Mouse (Mus musculus) testis, postnatal 14 days (tissue): ENCODE results near the gene Acvr1b.
A peak's percentile ranks its signal among the peaks of the same experiment; 100 is the strongest.

ENCODE experiments used
- DNase-seq: peaks from one replicate; pipeline ENCODE4 v3.0.0; 2021; ENCODE audit warnings: low spot score

Acvr1b gene

GRCm38 (mm10) chr15:101146100-101146965 is 27.5 kb upstream of the Acvr1b start:
- no peak for DNase-seq

DNA sequence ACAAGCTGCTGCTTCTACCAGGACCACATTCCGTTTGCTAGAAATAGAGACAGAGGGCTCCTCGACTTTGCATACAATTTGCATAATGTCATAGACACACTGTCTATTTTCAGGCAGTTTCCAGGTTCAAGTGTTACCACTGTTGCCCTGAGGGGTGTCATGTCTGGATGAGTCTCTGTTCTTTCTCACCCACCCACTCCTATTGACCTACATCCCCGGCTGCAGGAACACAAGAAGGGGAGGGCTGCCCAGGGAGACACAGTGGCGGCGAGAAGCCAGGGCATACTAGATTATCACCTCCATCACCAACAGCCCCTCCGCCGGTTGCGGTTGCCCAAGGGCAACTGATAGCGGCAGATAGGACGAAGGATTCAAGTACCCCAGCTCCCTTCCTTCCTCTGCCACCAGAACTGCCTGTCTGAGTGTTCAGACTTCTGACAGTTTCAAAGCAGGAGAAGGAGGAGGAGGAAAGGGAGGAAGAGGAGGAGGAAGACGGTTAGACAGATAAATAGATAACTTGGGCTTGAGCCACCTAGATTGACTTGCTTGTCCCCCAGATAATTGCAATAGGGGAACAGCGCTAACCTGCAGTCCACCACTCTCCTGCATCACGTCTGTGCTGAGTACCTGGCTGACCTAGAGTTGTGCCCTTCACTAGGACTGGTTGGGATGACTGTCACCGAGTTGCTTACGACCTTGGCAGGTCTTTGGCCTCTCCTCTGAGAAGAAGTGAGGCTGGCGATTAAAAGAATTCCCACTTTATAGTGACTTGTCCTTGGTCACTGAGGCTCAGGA is 26.6 kb upstream of the Acvr1b start:
- DNase-seq: no peak

DNA sequence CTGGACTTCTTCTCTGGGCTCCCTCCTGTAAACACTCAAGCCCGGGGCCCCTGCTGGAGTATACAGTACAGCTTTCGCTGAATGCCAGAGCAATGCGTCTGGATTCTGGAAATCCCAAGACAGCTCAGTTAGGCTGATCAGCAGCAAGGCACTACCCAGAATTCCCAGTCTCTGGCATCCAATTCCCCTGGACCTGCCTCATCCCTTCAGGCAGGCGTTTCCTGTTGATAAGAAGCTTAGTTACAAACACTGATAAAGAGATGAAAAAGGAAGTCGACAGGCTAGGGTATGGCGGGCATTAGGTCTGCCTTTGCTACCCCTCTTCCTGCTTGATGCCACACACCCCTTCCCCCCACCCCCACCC is 26.0 kb upstream of the Acvr1b start:
- DNase-seq: no peak

GRCm38 (mm10) chr15:101148604-101149003 is 25.3 kb upstream of the Acvr1b start:
- no peak for DNase-seq

DNA sequence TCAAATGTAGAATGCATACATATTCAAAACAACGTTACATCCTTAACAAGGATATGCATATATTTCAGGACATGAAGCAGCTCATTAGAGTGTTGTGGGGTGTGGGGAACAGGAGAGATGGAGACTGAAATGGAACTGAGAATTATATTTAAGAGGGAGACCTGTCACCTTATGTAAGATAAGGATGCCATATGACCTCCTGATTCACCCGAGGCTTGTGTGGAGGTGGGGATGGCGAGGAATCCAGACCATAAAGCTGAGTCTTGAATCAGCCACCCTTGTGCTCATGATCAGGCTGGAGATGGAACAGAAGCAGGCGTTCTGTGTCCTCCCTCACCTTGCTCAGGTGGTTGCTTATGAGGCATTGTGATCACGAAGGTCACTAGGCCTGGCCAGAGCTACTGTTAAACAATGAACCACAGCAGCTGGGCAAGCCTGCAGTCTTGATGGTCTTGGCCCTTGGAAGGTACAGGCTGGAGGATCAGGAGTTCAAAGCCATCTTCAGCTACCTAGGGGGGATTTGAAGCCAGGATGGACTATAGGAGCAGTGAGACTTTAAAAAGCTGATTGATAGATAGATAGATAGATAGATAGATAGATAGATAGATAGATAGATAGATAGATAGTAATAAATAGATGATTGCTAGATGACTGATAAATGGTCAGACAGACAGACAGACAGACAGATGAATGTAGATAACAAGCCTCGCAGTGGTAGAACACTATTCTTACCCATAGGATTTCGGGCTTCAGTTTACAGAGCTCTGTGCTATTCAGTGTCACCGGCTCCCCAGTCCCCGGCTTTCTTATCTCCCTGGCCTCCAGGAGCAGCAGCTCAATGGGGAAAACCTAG is 22.2 kb upstream of the Acvr1b start:
- DNase-seq: no peak

GRCm38 (mm10) chr15:101154700-101155616 is 18.9 kb upstream of the Acvr1b start:
- DNase-seq: no peak

GRCm38 (mm10) chr15:101160128-101160527 is 13.7 kb upstream of the Acvr1b start:
- no peak for DNase-seq

GRCm38 (mm10) chr15:101160591-101160990 is 13.3 kb upstream of the Acvr1b start:
- DNase-seq: no peak

DNA sequence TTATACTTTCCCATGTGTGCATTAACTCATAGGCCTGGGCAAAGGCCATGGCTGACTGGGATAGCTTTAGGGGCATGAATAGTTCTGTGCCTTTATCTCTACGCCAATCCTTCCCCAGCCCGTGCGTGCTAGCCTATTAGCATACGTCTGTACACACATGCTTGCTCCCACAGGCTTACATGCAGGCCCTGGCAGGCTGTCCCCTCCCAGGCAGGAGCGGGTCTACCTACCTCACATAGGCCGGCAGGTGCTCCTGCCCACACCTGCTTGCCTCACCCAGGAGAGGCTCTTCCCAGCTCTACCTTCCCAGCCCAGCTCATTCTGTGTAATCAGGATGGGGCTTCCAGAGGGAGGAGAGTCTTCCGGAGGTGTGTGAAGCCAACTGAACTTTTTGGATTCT is 12.3 kb upstream of the Acvr1b start:
- no peak for DNase-seq

- DNase-seq: no peak
Observed at GRCm38 (mm10) chr15:101163056-101163458, 10.8 kb upstream of the Acvr1b start.

- no peak for DNase-seq
Observed at GRCm38 (mm10) chr15:101163854-101164253, 10.0 kb upstream of the Acvr1b start.

- DNase-seq: no peak
Observed at GRCm38 (mm10) chr15:101164291-101164690, 9.6 kb upstream of the Acvr1b start.

DNA sequence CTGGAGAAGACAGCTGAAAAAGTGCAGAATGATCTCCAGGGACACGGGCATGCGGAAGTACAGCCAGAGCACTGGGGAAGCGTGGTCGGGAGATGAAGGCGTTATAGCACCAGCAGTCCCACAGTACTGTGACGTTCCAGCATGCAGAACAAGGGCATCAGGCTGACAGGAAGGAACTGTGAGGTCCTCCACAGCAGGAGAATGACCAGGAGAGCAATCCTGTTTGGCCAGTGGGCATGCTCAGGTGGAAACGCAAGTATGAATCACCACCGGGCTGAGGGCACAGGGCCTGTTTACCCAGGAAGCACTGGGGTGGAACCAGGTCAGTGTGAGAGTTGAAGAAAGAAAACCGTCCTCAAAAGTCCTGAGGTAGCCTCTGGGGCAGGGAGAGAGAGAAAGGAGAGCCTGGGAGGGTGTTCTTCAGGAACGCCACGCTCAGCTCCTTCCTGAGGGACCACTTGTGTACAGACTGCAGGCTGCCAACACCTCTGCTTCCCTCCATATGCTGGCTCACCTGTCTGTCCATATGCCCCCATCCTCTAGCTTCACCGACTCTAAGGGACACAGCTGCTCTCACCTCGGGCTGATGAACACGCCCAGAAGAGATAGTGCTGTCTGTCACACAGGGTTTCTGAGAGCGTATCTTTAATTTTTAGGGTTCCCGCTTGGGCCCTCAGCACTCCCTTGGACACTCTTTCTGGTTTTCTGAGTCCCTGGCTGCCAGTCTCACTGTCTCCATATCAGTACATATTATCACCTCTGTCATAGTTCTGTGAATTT is 8.0 kb upstream of the Acvr1b start:
- DNase-seq: no peak

DNA sequence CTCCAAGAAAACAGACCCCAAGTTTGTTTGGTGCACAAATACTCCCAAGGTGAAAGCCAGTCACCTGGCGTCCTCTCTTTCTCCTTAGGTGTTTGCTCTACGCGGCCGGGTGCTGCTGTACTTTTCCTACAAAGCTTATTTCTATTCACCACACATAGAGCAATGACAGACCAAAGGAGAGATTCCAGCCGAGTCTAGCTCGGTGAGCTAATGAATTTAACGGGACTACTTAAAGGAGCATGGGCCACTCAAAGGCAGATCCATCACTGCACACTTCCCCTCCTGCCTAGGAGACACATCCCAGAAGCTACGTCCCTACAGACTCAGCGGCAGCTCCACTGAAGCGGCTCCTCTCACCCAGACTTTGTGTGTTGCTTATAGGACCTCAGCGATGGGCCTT is 6.3 kb upstream of the Acvr1b start:
- DNase-seq: no peak

- no peak for DNase-seq
Observed at GRCm38 (mm10) chr15:101169910-101170309, 4.0 kb upstream of the Acvr1b start.

- no peak for DNase-seq
Observed at GRCm38 (mm10) chr15:101170413-101170980, 3.4 kb upstream of the Acvr1b start.

- DNase-seq: no peak
Observed at GRCm38 (mm10) chr15:101171272-101171671, 2.6 kb upstream of the Acvr1b start.

- no peak for DNase-seq
Observed at GRCm38 (mm10) chr15:101172016-101172415, 1.9 kb upstream of the Acvr1b start.

GRCm38 (mm10) chr15:101174294-101175130 is 645 bp downstream of the Acvr1b start:
- DNase-seq: peak; percentile 33
